In genomic region chr1:78311482-78311881, GRCm38 (mm10) we compare ENCODE assay signal across 8 mouse cellular contexts. TPM values are rescaled to one million over a fixed set of nuclear protein-coding genes. Genes with fewer than 3 reads are reported as not detected.
A peak's percentile ranks its signal among the peaks of the same experiment; 100 is the strongest.
DNase-seq lines count a peak whose midpoint lies in the region; ATAC-seq and TF ChIP-seq lines count a peak whose summit lies in the region.
"Had no signal": no experiment of that assay in that cellular context is flagged by ENCODE, and none has a peak within 500 bp of the region (broad histone marks: within the 10 kb centered on the region; RNA-seq: fewer than 3 reads in every experiment).

No protein-coding gene starts in this region.

- DNase-seq in layer of hippocampus, adult 2 months (ENCODE audit: low spot score in 2 of 2): no peak
- no peak for DNase-seq in layer of hippocampus, adult 18-20 months (ENCODE audit: low spot score in 2 of 2)
- no peak for DNase-seq in embryonic facial prominence, embryonic 14.5 days (ENCODE audit: low spot score)
- peak; percentile 26 to 49 for DNase-seq in kidney, postnatal 4 days
- DNase-seq in gastrocnemius, postnatal 36 days: no peak
- no peak for DNase-seq in gastrocnemius, adult 18-20 months (ENCODE audit: low spot score)

- under 1% methylated on average over 7 of the region's 7 CpGs for WGBS in embryonic facial prominence, embryonic 14.5 days
- WGBS in stomach, embryonic 16.5 days: under 1% methylated on average over 7 of the region's 7 CpGs

- H3K9me3 ChIP-seq in embryonic facial prominence, embryonic 14.5 days (ENCODE audit: control insufficient read depth, low read length): no peaks in the 10 kb centered on the region
- no peaks in the 10 kb centered on the region for H3K9me3 ChIP-seq in stomach, embryonic 16.5 days (replicated peaks; ENCODE audit: control insufficient read depth, low read length)

- H3K4me1 ChIP-seq in embryonic facial prominence, embryonic 14.5 days (ENCODE audit: control insufficient read depth, insufficient read depth, low read length): peaks cover 10% of the 10 kb centered on the region
- H3K4me1 ChIP-seq in stomach, embryonic 16.5 days (ENCODE audit: control insufficient read depth, insufficient read depth, low read length): peaks cover 4% of the 10 kb centered on the region; the same call in 1 of the 2 replicates

- no peak overlapping the region; the same call in 1 of the 2 replicates for H3K27ac ChIP-seq in layer of hippocampus, adult 2 months
- H3K27ac ChIP-seq in embryonic facial prominence, embryonic 14.5 days (replicated peaks; ENCODE audit: low read depth, low read length): no peak overlapping the region
- peak overlapping the region; percentile 85 for H3K27ac ChIP-seq in stomach, embryonic 16.5 days (ENCODE audit: low read length)
- H3K27ac ChIP-seq: macrophage had no signal

- intact Hi-C loops in gastrocnemius, postnatal 36 days (cut with DNase I): no loop called here

- H3K9ac ChIP-seq in embryonic facial prominence, embryonic 14.5 days (ENCODE audit: low read depth, low read length): no peak overlapping the region
- no peak overlapping the region for H3K9ac ChIP-seq in stomach, embryonic 16.5 days (ENCODE audit: low read length)

- TF ChIP-seq CTCF in layer of hippocampus, adult 2 months (conservative IDR thresholded peaks at IDR 0.05): no peak

- peak overlapping the region; percentile 99 for H3K4me2 ChIP-seq in embryonic facial prominence, embryonic 14.5 days (ENCODE audit: low read depth, low read length)
- H3K4me2 ChIP-seq in stomach, embryonic 16.5 days (ENCODE audit: low read depth, low read length): peak overlapping the region; percentile 74

- H3K27me3 ChIP-seq in embryonic facial prominence, embryonic 14.5 days (replicated peaks; ENCODE audit: control insufficient read depth, insufficient read depth, low read length): peaks cover 39% of the 10 kb centered on the region
- H3K27me3 ChIP-seq in stomach, embryonic 16.5 days (ENCODE audit: control insufficient read depth, insufficient read depth, low read length): peaks cover 6% of the 10 kb centered on the region; the same call in 1 of the 2 replicates

- H3K36me3 ChIP-seq in embryonic facial prominence, embryonic 14.5 days (ENCODE audit: control insufficient read depth, insufficient read depth, low read length): no peaks in the 10 kb centered on the region
- H3K36me3 ChIP-seq in stomach, embryonic 16.5 days (ENCODE audit: control insufficient read depth, insufficient read depth, low read length): no peaks in the 10 kb centered on the region

- H3K4me3 ChIP-seq in layer of hippocampus, adult 2 months: peak overlapping the region; percentile 64; the same call in 1 of the 2 replicates
- H3K4me3 ChIP-seq in embryonic facial prominence, embryonic 14.5 days (ENCODE audit: low read depth, low read length): peak overlapping the region; percentile 60; the same call in 1 of the 2 replicates
- H3K4me3 ChIP-seq in stomach, embryonic 16.5 days (replicated peaks; ENCODE audit: low read length): peak overlapping the region; percentile 63

- no peak for ATAC-seq in embryonic facial prominence, embryonic 14.5 days (ENCODE audit: low read depth)
- ATAC-seq in stomach, embryonic 16.5 days (ENCODE audit: insufficient read depth, low FRiP score): no peak

RNA-seq across cellular contexts. Expression of gene Sgpp2, which starts 1.3 kb away (rescaled TPM):
- total RNA-seq in layer of hippocampus, adult 2 months (2021): 1 to 10 TPM; 4.3 TPM
- total RNA-seq in layer of hippocampus, adult 18-20 months (2021): 1 to 10 TPM; 5.1 to 5.4 TPM
- 2.3 and 2.6 TPM in 2 replicates for polyA plus RNA-seq in embryonic facial prominence, embryonic 14.5 days (2014; fragmentation: Nextera tagmentation; extraction: Ambion mirVana)
- 22.7 and 25.5 TPM in 2 replicates for polyA plus RNA-seq in stomach, embryonic 16.5 days (2015; fragmentation: Nextera tagmentation; extraction: Ambion mirVana)
- not detected for total RNA-seq in gastrocnemius, postnatal 36 days (2021)
- not detected for total RNA-seq in gastrocnemius, adult 18-20 months (2021)
- polyA plus RNA-seq: macrophage had no signal

Comparison
In these comparisons a context has a peak if more than half of its experiments do, and no peak if none do; other contexts are left out.
1. DNase-seq: peak in kidney, postnatal 4 days (2 of 2); none in layer of hippocampus, adult 2 months (0 of 2), layer of hippocampus, adult 18-20 months (0 of 2), embryonic facial prominence, embryonic 14.5 days (single experiment), gastrocnemius, postnatal 36 days (0 of 2) and gastrocnemius, adult 18-20 months (single experiment).
2. RNA of gene Sgpp2, which starts 1.3 kb away (total RNA-seq): 5.1 to 5.4 TPM in layer of hippocampus, adult 18-20 months and 4.3 TPM in layer of hippocampus, adult 2 months; not detected in gastrocnemius, postnatal 36 days and not detected in gastrocnemius, adult 18-20 months; every median in the first group is over 4 times any median in the second.
3. Peak in every context shown above with its lines, with median percentiles within 50 percentile points of each other: H3K4me3 ChIP-seq.